Mouse (Mus musculus) activated CD4-positive, CD25-positive, alpha-beta regulatory T cell, adult 4 months (primary cell): ENCODE results near the gene Smok3b. TPM values are rescaled to one million over a fixed set of nuclear protein-coding genes. Genes with fewer than 3 reads are reported as not detected.

Source experiments
- ATAC-seq: one replicate; pipeline ENCODE4 v1.8.0; 2017
- polyA plus RNA-seq, 2 experiments: library from polyadenylated mRNA; unstranded; fragments of 100-300 nt; shearing (Covaris generic); gene quantifications; one replicate each; pipeline ENCODE4 v1.2.1; 2017

Gene Smok3b
- polyA plus RNA-seq, 2 experiments from 2014 or later: not detected

DNA sequence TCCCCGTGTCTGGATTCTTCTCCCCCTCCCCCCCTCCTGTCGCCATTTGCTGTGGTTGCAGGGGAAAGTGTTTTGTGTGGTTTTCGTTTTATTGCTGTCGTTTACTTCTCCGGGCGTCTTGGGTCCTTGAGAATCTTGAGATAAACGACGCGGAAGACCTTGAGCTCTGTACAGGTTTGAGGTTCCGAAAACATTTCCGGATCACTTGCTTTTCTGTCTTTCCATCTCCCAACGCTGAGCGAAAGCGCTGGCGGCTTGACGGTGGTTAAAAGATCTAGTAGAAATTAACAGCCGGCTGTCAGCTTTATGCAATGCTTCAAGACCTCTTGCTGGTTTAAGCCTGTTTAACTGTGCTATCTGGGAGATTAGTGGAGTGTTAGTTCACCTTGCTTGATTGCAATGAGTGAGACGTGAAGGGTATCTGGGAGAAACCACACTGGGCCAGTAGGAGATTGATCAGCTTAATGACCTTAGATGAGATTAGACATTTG is 64.2 kb downstream of the Smok3b start:
- ATAC-seq: peak; percentile 66

- no peak for ATAC-seq
These were observed 65.6 kb downstream of the Smok3b start for GRCm38 (mm10) chr5:138086842-138087241.

GRCm38 (mm10) chr5:138088366-138088765 is 67.1 kb downstream of the Smok3b start:
- no peak for ATAC-seq

DNA sequence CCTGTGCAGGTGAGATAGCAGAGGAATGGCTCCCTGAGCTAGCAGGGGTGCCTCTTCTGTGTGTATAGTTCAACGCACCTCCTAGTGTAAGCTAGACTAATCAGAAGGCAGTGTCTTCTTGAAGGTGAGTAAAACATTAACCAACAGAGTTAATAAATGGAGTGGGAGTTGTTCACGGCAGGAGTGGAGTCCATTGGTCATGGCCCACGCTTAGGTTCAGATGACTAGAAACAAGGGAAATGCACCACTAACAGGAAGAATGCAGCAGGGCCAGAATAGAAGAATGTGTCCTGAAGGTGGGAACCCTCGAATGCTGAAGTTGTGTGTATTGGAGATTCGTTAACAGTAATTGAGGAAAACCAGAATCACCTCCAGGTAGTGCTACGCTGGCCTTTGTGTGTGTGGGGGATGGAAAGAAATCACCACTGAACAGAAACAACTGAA is 67.9 kb downstream of the Smok3b start:
- ATAC-seq: no peak

GRCm38 (mm10) chr5:138090271-138090670 is 69.0 kb downstream of the Smok3b start:
- no peak for ATAC-seq

DNA sequence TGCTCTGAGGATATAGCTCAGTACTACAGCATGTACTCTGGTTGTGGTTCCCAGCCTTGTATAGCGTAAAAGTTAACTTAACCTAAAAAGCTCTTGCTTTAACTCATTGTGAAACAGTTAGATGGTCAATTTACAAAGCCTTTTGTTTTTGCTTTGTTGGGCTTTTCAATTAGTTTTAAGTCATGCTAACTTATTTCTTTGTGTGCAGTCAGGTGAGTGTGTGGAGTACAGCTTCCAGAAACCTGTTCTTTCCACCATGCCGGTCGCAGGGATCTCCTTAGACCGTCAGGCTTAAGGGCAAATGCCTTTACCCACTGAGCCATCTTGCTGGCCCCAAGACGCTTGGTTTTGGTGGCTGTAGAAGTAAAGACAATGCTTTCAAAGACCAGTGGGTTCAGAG is 69.5 kb downstream of the Smok3b start:
- no peak for ATAC-seq

DNA sequence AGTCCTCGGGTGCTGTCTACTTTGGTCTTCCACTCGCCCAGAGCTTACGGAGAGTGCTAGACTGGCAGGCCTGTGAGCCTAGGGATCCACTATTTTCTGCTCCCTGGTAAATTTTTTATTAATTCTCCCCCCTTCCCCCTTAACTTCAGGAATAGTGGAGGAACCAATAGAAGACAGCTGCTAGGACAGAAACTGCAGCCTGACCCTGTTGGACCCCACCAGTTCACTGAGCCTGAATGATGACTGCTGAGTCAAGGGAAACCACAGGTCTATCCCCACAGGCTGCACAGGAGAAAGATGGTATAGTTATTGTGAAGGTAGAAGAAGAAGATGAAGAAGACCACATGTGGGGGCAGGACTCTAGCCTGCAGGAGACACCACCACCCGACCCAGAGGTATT is 71.5 kb downstream of the Smok3b start:
- ATAC-seq: no peak

- no peak for ATAC-seq
These were observed 73.2 kb downstream of the Smok3b start for GRCm38 (mm10) chr5:138094474-138094873.

Other genes starting within 250 kb of the Smok3b start
- 1 to 10 TPM; 7.2 to 8.8 TPM for gene Ppp1r35, start 242.6 kb upstream of the Smok3b start, polyA plus RNA-seq
- 10 to 100 TPM; 22.4 to 26.9 TPM for gene Mepce, start 233.8 kb upstream of the Smok3b start, polyA plus RNA-seq
- 10 to 100 TPM in 1 of 2 experiments, 1 to 10 TPM in 1; 5.9 to 10.9 TPM for gene Zcwpw1, start 233.6 kb upstream of the Smok3b start, polyA plus RNA-seq
- gene Pilra, start 185.1 kb upstream of the Smok3b start, polyA plus RNA-seq: not detected
- 1 to 10 TPM in 1 of 2 experiments, not detected in 1; 1.6 TPM for gene Pilrb1, start 163.3 kb upstream of the Smok3b start, polyA plus RNA-seq
- gene Pilrb2, start 149.6 kb upstream of the Smok3b start, polyA plus RNA-seq: not detected
- not detected for gene Cyp3a13, start 99.8 kb upstream of the Smok3b start, polyA plus RNA-seq
- gene Gjc3, start 58.3 kb upstream of the Smok3b start, polyA plus RNA-seq: not detected
- gene Azgp1, start 39.9 kb upstream of the Smok3b start, polyA plus RNA-seq: under 1 TPM in 1 of 2 experiments, not detected in 1; 0.28 TPM
- gene Smok3a, start 168 bp upstream of the Smok3b start, polyA plus RNA-seq: not detected
- not detected for gene Smok3c, start 31.8 kb downstream of the Smok3b start, polyA plus RNA-seq
- 10 to 100 TPM; 10.9 to 11.8 TPM for gene Zkscan1, start 63.7 kb downstream of the Smok3b start, polyA plus RNA-seq
- 10 to 100 TPM; 17.9 TPM for gene Zscan21, start 95.5 kb downstream of the Smok3b start, polyA plus RNA-seq
- gene Zfp113, start 134.3 kb downstream of the Smok3b start, polyA plus RNA-seq: 10 to 100 TPM; 13.4 to 13.5 TPM
- 100 to 1,000 TPM; 188 to 252 TPM for gene Cops6, start 139.6 kb downstream of the Smok3b start, polyA plus RNA-seq
- 1 to 10 TPM; 4.8 to 5.4 TPM for gene Ap4m1, start 150.6 kb downstream of the Smok3b start, polyA plus RNA-seq
- gene Mcm7, start 151.0 kb downstream of the Smok3b start, polyA plus RNA-seq: 10 to 100 TPM; 57.5 to 61.8 TPM
- gene Taf6, start 166.0 kb downstream of the Smok3b start, polyA plus RNA-seq: 10 to 100 TPM; 54.1 to 59.3 TPM
- 10 to 100 TPM; 38.4 to 55.4 TPM for gene Cnpy4, start 166.1 kb downstream of the Smok3b start, polyA plus RNA-seq
- gene Mblac1, start 172.9 kb downstream of the Smok3b start, polyA plus RNA-seq: under 1 TPM; 0.42 to 0.51 TPM
- gene Nxpe5, start 204.5 kb downstream of the Smok3b start, polyA plus RNA-seq: under 1 TPM; 0.16 to 0.18 TPM
- gene Lamtor4, start 234.1 kb downstream of the Smok3b start, polyA plus RNA-seq: 100 to 1,000 TPM; 112 to 123 TPM
- 1 to 10 TPM; 3.9 to 4.7 TPM for gene BC037034, start 242.6 kb downstream of the Smok3b start, polyA plus RNA-seq